Mouse (Mus musculus) sigmoid colon, adult 10 weeks (tissue): ENCODE data around the gene Rsrc1. TPM values are rescaled to one million over a fixed set of nuclear protein-coding genes. Genes with fewer than 3 reads are reported as not detected.

ENCODE experiments used
- polyA plus RNA-seq: library from polyadenylated mRNA; stranded (reverse); fragments of 350-450 nt; fragmentation: Illumina TruSeq; extraction: RNeasy Lipid Tissue Mini Kit (QIAGEN cat#74804); gene quantifications from one replicate; pipeline ENCODE4 v1.2.3, GENCODE M21; 2014; ENCODE audit warnings: low read depth, low replicate concordance

Rsrc1 gene
- 28.0 TPM for polyA plus RNA-seq

GRCm38 (mm10) chr3:66981101-66981661 lies at the start of gene Rsrc1:
Rsrc1 (plus strand) TSS chr3:66981390.

DNA sequence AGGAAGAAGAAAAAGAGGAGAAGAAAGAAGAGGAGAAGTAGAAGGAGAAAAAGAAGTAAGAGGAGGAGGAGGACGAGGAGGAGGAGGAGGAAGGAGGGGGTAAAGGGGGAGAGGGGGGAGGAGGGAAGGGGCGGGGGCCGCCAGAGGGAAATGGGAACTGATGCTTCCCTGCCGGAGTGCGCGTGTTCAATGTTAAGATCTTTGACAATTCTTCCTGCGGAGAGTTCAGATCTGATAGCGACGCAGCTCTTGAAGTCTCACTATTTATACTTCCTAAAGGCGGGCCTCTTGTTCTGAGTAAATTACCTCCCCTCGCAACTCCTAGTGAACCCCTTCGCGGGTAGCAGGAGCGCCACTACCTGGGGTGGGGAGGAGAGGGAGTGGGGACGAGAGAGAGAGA lies 516 bp downstream of the Rsrc1 start, which contains the start of gene Shox2:
TSS of gene Shox2 (minus strand) at position 66 of the 400 bp plus-strand sequence.

GRCm38 (mm10) chr3:67373872-67374271 lies 392.7 kb downstream of the Rsrc1 start, which contains the start of gene Mlf1:
Mlf1 (plus strand) TSS chr3:67374097.

DNA sequence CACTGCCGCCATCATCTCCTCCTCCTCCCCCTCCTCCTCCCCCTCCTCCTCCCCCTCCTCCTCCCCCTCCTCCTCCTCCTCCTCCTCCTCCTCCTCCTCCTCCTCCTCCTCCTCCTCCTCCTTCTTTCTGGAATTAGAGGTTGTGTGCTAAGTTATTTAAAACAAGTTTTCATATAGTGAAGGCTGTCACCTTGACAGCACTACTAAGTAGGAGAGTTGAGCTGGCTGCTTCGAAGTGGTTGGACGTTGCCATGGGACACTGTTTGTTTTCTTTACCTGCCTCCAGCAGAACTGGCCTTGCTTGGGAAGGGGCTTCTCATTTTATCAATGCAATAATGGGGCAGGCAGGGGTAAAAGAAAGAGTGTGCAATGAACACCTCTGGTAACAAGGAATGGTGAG lies 393.9 kb downstream of the Rsrc1 start, which contains the start of gene Gm17402:
TSS of gene Gm17402 (minus strand) at position 101 of the 400 bp plus-strand sequence.

Other genes starting within 250 kb of the Rsrc1 start
- gene Shox2, start 381 bp downstream of the Rsrc1 start, polyA plus RNA-seq, result not detected